Mouse (Mus musculus): ENCODE data around the gene Zfp36l2. TPM values are rescaled to one million over a fixed set of nuclear protein-coding genes. Genes with fewer than 3 reads are reported as not detected.

Zfp36l2 gene
- polyA plus RNA-seq, 1 experiment from 2014 or later, result 35.1 TPM

- DNase-seq (ENCODE audit: low spot score), result no peak
Observed at GRCm38 (mm10) chr17:84136669-84137392, 50.9 kb downstream of the Zfp36l2 start.

GRCm38 (mm10) chr17:84136217-84136616, 51.5 kb downstream of the Zfp36l2 start:
- no peak for DNase-seq (ENCODE audit: low spot score)

GRCm38 (mm10) chr17:84135243-84135642, 52.5 kb downstream of the Zfp36l2 start:
- DNase-seq (ENCODE audit: low spot score), result no peak

Measured in thymus, postnatal 0 days (tissue).